23 mouse cellular contexts compared by ENCODE assay signal in genomic region chr17:50453524-50453923, GRCm38 (mm10).
"Had no signal": no experiment of that assay in that cellular context is flagged by ENCODE, and none has a peak within 500 bp of the region (broad histone marks: within the 10 kb centered on the region; RNA-seq: fewer than 3 reads in every experiment).

No protein-coding gene starts in this region.

- H3K4me3 ChIP-seq: kidney, embryonic 15.5 days; limb, embryonic 10.5 days; limb, embryonic 13.5 days; midbrain, embryonic 12.5 days; midbrain, embryonic 15.5 days; neural tube, embryonic 12.5 days; neural tube, embryonic 15.5 days had no signal

- H3K27ac ChIP-seq: kidney, embryonic 15.5 days; limb, embryonic 10.5 days; limb, embryonic 13.5 days; liver, embryonic 14.5 days; midbrain, embryonic 12.5 days; midbrain, embryonic 15.5 days; neural tube, embryonic 12.5 days; neural tube, embryonic 15.5 days had no signal

- H3K36me3 ChIP-seq: kidney, embryonic 15.5 days; limb, embryonic 10.5 days; limb, embryonic 13.5 days; midbrain, embryonic 12.5 days; midbrain, embryonic 15.5 days; neural tube, embryonic 12.5 days; neural tube, embryonic 15.5 days had no signal

- H3K9ac ChIP-seq: kidney, embryonic 15.5 days; limb, embryonic 13.5 days; liver, embryonic 14.5 days; liver, postnatal 0 days; lung, embryonic 14.5 days; midbrain, embryonic 12.5 days; midbrain, embryonic 15.5 days; neural tube, embryonic 12.5 days; neural tube, embryonic 15.5 days had no signal

- H3K9me3 ChIP-seq: kidney, embryonic 15.5 days; limb, embryonic 10.5 days; limb, embryonic 13.5 days; midbrain, embryonic 12.5 days; midbrain, embryonic 15.5 days; neural tube, embryonic 12.5 days; neural tube, embryonic 15.5 days had no signal

- ATAC-seq: lung, postnatal 0 days; midbrain, embryonic 15.5 days had no signal

- H3K4me2 ChIP-seq: kidney, embryonic 15.5 days; limb, embryonic 13.5 days; lung, embryonic 14.5 days; midbrain, embryonic 12.5 days; midbrain, embryonic 15.5 days; neural tube, embryonic 12.5 days; neural tube, embryonic 15.5 days had no signal

- H3K27me3 ChIP-seq: kidney, embryonic 15.5 days; limb, embryonic 13.5 days; midbrain, embryonic 12.5 days; midbrain, embryonic 15.5 days; neural tube, embryonic 12.5 days; neural tube, embryonic 15.5 days had no signal

- H3K4me1 ChIP-seq: kidney, embryonic 15.5 days; limb, embryonic 13.5 days; midbrain, embryonic 12.5 days; midbrain, embryonic 15.5 days; neural tube, embryonic 12.5 days; neural tube, embryonic 15.5 days had no signal

- DNase-seq: kidney, adult 11 months; kidney, adult 8-10 months; kidney, postnatal 14 days; kidney, postnatal 4 days; liver, postnatal 0 days; lung, embryonic 14.5 days; lung, postnatal 36 days; right cerebral cortex, adult 18-20 months; right cerebral cortex, postnatal 14 days; right cerebral cortex, postnatal 4 days; spleen, adult 18-20 months; thymus, adult 2 months; thymus, postnatal 14 days; thymus, postnatal 4 days had no signal
